Mouse (Mus musculus): ENCODE measurements around the gene Zbtb21.
"Not testable (repeated sequence)": the region's sequence is repeated elsewhere in the genome, so short reads cannot be mapped to it uniquely, and the experiment has no call there.

Gene Zbtb21

DNA sequence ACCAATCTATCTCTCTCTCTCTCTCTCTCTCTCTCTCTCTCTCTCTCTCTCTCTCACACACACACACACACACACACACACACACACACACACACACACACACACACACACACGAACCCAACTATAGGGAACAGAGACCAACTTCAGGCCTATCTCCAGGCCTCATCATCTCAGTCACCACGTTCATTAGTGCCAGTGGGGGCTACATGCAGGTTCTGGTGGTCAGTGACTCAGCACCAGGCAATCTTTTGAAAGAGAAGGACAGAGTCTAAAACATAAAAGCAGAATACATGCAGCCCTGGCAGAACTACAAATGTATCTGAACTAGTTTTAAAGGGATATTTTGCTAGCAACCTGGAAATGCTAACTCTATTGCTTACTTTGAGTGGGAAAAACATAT lies 15.4 kb downstream of the Zbtb21 start:
- CTCF ChIA-PET, result not testable (repeated sequence)

- CTCF ChIA-PET, result no interaction called here
Measured at GRCm38 (mm10) chr16:97941844-97942243, 20.6 kb downstream of the Zbtb21 start.

DNA sequence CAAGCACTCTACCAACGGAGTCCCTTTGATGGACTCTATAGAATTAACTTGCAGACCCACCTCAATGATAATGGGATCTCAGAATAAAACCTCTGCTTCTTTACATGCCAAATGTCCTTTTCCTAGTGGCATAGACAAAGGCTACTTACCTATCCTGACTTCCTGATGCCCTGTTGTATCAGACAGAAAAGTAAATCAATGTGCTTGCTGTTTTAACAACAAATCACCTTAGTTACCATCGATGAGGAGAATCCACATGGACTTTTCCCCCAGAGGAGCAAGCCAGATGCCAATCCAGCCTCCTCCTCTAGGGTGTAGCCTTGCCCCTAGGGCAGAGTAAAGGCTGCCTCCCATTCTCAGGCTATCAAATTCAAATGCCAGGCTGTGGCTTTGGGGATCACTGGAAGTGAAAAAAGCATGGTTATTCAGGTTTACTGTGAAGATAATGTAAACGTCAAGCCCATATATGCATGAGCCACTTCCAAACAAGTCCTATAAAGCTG lies 21.9 kb downstream of the Zbtb21 start:
- CTCF ChIA-PET, result no interaction called here

- CTCF ChIA-PET, result no interaction called here
Measured at GRCm38 (mm10) chr16:97935815-97936214, 26.6 kb downstream of the Zbtb21 start.

DNA sequence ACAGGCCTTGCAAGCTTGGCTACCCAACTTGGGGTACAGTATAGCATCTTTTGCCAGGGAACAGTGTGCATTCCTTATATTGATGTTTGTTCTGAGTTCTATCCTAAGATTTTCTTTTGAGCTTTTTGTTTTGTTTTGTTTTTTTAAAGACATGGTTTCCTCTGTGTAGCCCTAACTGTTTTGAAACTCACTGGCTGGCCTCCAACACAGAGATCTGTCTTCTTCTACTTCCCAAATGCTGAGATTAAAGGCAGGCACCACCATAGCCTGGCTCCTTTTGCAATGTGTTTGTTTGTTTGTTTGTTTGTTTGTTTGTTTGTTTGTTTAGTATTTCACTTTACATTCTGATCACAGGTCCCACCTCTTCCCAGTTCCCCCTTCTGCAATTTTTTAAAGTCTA lies 32.2 kb downstream of the Zbtb21 start:
- CTCF ChIA-PET, result no interaction called here

DNA sequence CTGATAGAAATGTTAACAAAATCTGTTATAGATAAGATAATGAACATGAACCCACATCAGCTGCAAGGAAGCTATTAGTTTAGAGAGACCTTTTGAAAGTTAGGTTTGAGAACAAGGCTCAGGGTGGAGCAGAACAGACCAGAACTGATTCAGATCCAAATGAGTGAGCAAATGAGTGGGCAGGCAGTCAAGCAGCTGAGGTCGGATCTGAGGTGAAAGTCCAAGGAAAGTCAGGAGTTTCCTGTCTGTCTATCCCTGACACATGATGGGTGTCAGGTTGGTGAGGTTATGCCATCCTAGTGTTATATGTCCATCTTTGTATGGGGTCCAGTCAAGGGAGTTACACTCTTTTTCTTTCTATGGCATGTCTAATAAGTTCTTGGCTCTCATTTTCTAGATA lies 32.9 kb downstream of the Zbtb21 start:
- CTCF ChIA-PET, result no interaction called here

- CTCF ChIA-PET, result no interaction called here
Measured at GRCm38 (mm10) chr16:97927331-97927938, 35.0 kb downstream of the Zbtb21 start.

DNA sequence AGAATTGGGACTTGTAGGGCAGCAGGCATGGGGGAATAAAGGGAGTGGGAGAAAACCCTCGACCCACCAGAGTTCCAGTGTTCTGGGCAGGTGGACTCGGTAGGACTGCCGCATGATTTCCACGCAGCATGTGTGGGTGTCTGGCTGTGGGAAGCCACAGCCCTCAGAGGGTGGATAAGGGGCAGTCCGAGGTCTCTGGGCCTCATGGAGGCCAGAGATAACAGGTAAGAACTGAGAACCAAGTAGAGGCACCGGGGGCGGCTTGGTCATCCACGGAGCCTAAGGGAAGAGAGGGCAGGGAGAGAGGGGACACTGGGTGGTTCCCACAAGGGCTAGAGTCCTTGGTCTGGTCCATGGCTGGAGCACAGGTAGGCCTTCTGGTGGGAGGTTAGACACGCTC lies 36.0 kb downstream of the Zbtb21 start:
- CTCF ChIA-PET, result no interaction called here

- CTCF ChIA-PET, result no interaction called here
Measured at GRCm38 (mm10) chr16:97925760-97926159, 36.7 kb downstream of the Zbtb21 start.

DNA sequence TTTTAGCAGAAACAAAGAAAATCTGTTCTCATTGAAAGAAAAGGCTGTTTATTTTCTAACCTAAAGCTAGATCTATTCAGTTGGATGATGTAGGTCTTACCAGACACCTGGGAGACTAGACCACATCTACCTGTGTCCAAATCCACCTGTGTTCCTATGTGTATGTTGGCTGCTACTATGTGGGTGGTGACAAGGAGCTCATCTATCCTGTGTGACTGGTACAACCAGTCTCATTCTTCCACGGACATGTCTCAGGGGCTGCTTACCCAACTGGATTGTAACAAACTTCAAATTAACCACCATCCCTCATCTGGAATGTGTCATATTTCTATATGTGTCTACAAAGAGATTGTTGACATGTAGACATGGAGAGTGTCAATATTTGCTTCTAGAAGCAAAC lies 38.7 kb downstream of the Zbtb21 start:
- CTCF ChIA-PET, result no interaction called here

DNA sequence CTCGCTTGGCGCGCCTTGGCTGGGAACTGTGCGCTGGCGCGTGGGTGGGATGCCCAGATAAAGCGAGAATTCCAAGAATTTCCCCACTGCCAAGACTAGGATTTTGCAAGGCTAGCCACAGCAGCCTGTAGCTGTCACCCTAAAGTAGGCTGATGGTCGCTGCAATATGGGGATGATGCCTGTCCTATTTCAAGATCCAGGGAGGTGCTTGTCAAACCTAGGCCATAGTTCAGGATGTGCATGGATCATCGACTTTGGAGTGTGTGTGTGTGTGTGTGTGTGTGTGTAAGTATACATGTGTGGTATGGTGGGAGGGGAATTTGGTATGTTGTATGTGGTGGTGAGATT lies 39.7 kb downstream of the Zbtb21 start:
- CTCF ChIA-PET, result no interaction called here

GRCm38 (mm10) chr16:97921961-97922778 lies 40.3 kb downstream of the Zbtb21 start:
- CTCF ChIA-PET, result no interaction called here

GRCm38 (mm10) chr16:97920621-97921020 lies 41.8 kb downstream of the Zbtb21 start:
- CTCF ChIA-PET, result no interaction called here

GRCm38 (mm10) chr16:97919793-97920192 lies 42.6 kb downstream of the Zbtb21 start:
- CTCF ChIA-PET, result no interaction called here

GRCm38 (mm10) chr16:97912873-97913272 lies 49.5 kb downstream of the Zbtb21 start:
- CTCF ChIA-PET, result no interaction called here

- CTCF ChIA-PET, result no interaction called here
Measured at GRCm38 (mm10) chr16:97909356-97909755, 53.1 kb downstream of the Zbtb21 start.

DNA sequence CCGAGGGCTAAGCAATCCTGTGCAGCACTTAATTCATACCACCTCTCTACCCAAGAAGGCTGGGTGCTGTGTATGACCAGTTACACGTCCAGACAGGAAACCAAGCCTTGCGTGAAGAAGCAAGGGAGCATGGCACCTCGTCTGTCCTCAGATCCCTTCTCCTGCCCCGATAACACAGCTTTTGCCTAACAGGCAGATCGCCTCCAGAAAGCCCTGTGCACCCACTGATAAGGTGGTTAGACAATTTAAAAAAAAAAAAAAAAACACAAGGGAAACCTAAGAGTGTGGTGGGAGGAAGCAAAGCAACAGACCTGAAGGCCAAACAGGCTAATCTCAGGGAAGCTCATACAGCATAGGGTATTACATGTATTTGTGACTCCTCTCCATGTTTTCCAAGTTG lies 54.9 kb downstream of the Zbtb21 start:
- CTCF ChIA-PET, result no interaction called here

DNA sequence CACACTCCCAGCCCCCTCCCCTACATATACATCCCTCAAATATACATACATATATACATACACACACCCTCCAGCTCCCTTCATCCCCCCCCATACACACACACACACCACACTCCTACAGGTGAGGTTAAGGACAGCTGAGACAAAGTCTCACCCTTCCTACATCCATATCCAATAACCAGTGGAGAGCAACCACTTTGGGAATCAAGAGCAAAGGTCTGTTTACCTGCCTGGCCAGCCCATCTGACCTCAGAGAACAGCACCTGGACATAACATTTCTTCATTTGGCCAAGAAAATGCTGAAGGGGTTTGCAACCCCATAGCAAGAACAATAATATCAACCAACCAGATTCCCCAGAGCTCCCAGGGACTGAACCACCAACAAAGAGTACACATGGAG lies 56.1 kb downstream of the Zbtb21 start:
- CTCF ChIA-PET, result no interaction called here

DNA sequence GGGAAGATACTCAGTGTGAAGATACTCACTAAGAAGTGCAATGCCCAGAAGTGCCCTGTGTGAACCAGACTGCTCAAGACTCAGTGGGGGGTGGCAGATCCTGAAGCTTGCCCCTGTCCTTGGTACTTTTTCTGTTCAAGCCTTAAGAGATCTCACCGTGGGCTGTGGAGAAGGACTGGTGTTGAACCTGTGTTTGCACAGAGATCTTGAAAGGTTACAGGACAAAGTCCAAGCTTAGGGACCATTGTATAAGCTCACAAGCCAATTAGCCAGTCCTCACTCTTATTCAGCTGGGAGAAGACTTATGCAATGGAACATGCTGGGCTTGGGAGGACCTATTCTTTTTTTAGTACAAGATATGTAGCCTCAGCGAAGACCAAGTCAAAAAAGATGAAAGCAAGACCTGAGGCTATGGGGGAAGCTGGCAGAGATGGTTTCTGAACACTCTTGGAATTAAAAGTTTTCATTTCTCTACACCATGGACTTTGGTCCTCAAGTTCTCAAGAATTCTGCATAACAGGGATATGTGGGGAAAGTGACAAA lies 56.9 kb downstream of the Zbtb21 start:
- CTCF ChIA-PET, result no interaction called here

GRCm38 (mm10) chr16:97904035-97904434 lies 58.4 kb downstream of the Zbtb21 start:
- CTCF ChIA-PET, result no interaction called here

GRCm38 (mm10) chr16:97897346-97898024 lies 64.9 kb downstream of the Zbtb21 start:
- CTCF ChIA-PET, result no interaction called here
